Mouse (Mus musculus): ENCODE measurements at regions not wholly inside any gene's neighbourhood (a gene's known extent, or its start where the extent isn't known, plus 50 kb on each side); places are given as distances from the start of the nearest gene placed in this dataset.
A peak's percentile ranks its signal among the peaks of the same experiment; 100 is the strongest.

GRCm38 (mm10) chr17:87501098-87501497, 54.4 kb upstream of the Calm2 start:
- no peak for DNase-seq (ENCODE audit: low spot score)

GRCm38 (mm10) chr17:87501687-87502387, 55.1 kb upstream of the Calm2 start:
- peak; percentile 51 for DNase-seq (ENCODE audit: low spot score)

- no peak for DNase-seq (ENCODE audit: low spot score)
These were observed 55.9 kb upstream of the Calm2 start for GRCm38 (mm10) chr17:87502388-87503369.

- DNase-seq (ENCODE audit: low spot score) = no peak
These were observed 56.8 kb upstream of the Calm2 start for GRCm38 (mm10) chr17:87503491-87503890.

- DNase-seq (ENCODE audit: low spot score) = no peak
These were observed 58.4 kb upstream of the Calm2 start for GRCm38 (mm10) chr17:87504960-87505681.

GRCm38 (mm10) chr17:87507848-87508247, 61.1 kb upstream of the Calm2 start:
- no peak for DNase-seq (ENCODE audit: low spot score)

- no peak for DNase-seq (ENCODE audit: low spot score)
These were observed 62.0 kb upstream of the Calm2 start for GRCm38 (mm10) chr17:87508582-87509253.

- DNase-seq (ENCODE audit: low spot score) = no peak
These were observed 65.4 kb upstream of the Calm2 start for GRCm38 (mm10) chr17:87512000-87512611.

- DNase-seq (ENCODE audit: low spot score) = no peak
These were observed 67.1 kb upstream of the Calm2 start for GRCm38 (mm10) chr17:87513822-87514221.

GRCm38 (mm10) chr17:87514366-87515126, 67.8 kb upstream of the Calm2 start:
- DNase-seq (ENCODE audit: low spot score) = no peak

- DNase-seq (ENCODE audit: low spot score) = no peak
These were observed 70.5 kb upstream of the Calm2 start for GRCm38 (mm10) chr17:87517258-87517657.

GRCm38 (mm10) chr17:87519454-87519853, 72.7 kb upstream of the Calm2 start:
- DNase-seq (ENCODE audit: low spot score) = no peak

- DNase-seq (ENCODE audit: low spot score) = no peak
These were observed 74.1 kb upstream of the Calm2 start for GRCm38 (mm10) chr17:87520841-87521240.

- DNase-seq (ENCODE audit: low spot score) = no peak
These were observed 75.0 kb upstream of the Calm2 start for GRCm38 (mm10) chr17:87521622-87522151.

GRCm38 (mm10) chr17:87522500-87523091, 75.9 kb upstream of the Calm2 start:
- DNase-seq (ENCODE audit: low spot score) = no peak

- no peak for DNase-seq (ENCODE audit: low spot score)
These were observed 76.9 kb upstream of the Calm2 start for GRCm38 (mm10) chr17:87523643-87524042.

GRCm38 (mm10) chr17:87527174-87527573, 80.4 kb upstream of the Calm2 start:
- DNase-seq (ENCODE audit: low spot score) = no peak

GRCm38 (mm10) chr17:87530162-87530817, 83.6 kb upstream of the Calm2 start:
- peak; percentile 52 for DNase-seq (ENCODE audit: low spot score)

GRCm38 (mm10) chr17:87530818-87531410, 84.2 kb upstream of the Calm2 start:
- no peak for DNase-seq (ENCODE audit: low spot score)
